Mouse (Mus musculus) layer of hippocampus, postnatal 14 days (tissue): ENCODE measurements around the gene Map3k14. TPM values are rescaled to one million over a fixed set of nuclear protein-coding genes. Genes with fewer than 3 reads are reported as not detected.
A peak's percentile ranks its signal among the peaks of the same experiment; 100 is the strongest.
"Not testable (repeated sequence)": the region's sequence is repeated elsewhere in the genome, so short reads cannot be mapped to it uniquely, and the experiment has no call there.

ENCODE experiments used
- DNase-seq, 2 experiments: peaks; one replicate each; pipeline ENCODE4 v3.0.0; 2021 to 2022; ENCODE audit warnings: low spot score in 2 of 2, mixed read lengths in 1 of 2
- long read RNA-seq, 2 experiments: library from polyadenylated mRNA; stranded (forward); transcript quantifications; one replicate each; pipeline ENCODE4 v2.0.0; 2021
- total RNA-seq, 2 experiments: library from RNA; stranded (reverse); gene quantifications; 2 replicates each; pipeline ENCODE4 v1.2.3; 2021

Map3k14 gene
- 1 to 10 TPM; 2.4 to 3.0 TPM for total RNA-seq
- long read RNA-seq, experiment 1, partial matches to known transcripts = 2 of 2 reads
- long read RNA-seq, experiment 1, other reads (novel, unspliced or antisense) = 0 of 2 reads
- long read RNA-seq, experiment 2 = 0 reads

DNA sequence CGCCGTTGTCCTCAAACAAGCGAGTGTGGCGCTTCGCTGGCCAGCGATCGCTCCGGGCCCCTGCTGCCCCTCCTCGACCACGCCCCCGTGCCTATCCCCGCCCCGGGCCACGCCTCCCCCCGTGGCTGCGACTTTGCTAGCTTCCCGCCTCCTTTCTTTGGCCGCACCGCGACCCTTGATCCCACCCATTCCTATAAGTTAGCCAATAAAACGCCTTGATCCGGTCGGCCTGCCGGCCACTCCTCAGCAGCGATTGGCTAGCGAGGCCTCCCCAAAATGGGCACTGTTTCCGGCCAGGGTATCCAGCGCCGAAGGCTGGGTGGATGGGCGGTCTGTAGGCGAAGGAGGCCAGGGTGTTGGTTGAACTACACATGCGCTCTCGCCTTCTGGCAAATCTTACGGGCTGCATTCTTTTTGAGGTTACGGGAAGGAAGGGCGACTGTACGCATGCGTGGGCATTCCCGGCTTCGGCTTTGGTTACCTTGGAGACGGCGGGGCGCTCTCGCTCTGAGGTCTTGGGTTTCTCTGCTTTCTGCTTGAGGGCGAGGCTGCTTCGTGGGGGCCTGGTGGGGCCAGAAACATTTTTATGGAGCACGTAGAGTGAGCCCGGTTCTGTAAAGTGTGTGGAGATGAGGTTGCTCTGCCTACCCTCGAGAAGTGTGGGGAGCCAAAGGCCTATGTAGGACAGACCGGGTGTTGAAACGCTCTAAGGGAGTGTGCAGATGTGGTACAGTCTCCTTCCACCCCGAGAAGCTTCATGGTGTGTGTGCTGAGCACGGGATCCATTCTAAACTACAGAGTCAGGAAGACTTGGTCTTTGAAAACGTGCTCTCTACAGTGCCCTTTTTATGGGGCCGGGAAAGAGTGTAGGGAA, at the start of gene Map3k14:
Gene Map3k14 (minus strand): TSS at position 127 of the 874 bp plus-strand sequence.
- peak; percentile 96 to 99 for DNase-seq

DNA sequence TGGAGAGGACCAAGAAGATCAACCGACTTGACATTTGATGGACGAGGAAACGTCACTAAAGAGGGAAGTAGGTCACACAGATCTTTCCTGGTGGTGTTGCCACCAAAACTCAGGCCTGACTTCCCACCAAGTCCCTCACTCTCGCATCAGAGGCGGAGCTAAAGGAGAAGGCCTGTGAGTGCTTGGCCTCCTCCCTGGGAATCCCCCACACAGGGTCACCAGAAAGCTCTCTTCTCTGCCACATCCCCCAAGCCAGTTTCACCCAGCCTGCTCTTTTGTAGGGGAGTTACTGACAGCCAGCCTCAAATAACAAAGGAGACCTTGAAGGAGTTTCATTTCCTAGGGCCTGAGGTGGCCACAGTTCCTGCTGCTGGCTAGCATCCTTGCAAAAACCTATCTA, 48.1 kb upstream of the Map3k14 start:
- DNase-seq = no peak

DNA sequence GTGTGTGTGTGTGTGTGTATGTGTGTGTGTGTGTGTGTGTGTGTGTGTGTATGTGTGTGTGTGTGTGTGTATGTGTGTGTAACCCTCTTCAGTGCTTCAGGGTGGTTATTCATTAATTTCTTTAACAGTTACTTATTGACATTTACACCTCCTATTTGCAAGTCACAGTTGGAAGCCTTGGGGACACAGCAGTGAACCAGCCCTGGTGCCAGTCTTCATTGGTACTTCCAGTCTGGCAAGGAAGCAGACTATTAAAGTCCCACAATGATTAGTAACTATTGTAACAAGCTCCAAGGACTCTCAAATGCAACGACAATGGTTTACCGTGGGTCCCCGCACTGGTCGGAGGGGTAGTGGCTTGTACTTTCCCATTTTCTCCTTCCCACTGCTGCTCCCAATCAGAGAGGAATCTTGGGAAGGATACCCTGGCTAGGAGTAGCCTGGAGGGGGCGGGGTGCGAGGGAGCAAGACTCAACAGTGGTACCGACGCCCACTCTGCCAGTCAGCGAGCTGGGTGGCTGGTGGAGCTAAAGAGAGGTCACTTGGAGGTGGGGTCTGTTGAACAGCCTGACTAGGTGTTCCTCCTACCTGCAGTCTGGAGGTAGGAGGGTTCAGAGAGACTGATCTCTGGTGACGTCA, 47.6 kb upstream of the Map3k14 start:
- DNase-seq = no peak

DNA sequence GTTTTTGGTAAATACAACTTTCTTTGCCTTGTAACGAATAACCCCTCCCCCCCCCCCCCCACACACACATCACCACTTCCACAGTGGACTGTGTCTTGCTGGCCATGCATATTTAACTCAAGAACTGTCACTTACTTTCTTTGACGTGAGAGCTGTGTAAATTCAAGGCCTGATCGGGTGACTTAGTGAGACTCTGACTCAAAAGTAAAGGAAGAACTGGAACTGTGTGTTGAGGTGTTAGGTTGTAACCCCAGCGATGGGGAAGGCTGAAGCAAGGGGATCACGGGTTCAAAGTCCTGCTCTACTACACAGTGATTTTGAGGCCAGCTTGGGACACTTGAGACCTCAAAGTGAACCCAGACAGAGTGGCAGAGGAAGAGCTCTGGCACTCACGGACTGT, 46.3 kb upstream of the Map3k14 start:
- DNase-seq = no peak

DNA sequence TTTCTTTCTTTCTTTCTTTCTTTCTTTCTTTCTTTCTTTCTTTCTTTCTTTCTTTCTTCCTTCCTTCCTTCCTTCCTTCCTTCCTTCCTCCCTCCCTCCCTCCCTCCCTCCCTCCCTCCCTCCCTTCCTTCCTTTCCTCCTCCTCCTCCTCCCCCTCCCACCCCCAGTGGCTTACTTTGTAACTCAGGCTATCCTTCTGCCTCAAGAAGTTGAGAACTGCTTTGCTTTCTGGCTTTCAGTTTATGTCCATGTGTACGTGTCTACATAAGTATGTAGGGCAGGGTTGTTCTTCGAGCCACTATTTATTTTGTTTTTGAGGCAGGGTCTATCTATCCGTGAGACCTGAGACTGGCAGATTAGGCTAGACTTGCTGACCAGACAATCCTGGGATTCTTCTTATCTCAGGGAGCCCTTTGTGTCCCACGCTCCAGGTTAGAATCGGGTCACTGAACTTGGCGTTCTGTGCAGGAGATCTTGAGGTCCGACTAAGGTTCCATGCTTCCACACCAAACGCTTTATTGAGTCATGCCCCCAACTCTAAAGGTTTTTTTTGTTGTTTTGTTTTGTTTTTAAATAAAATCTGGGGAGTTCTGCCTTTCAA, 45.5 kb upstream of the Map3k14 start:
- no peak for DNase-seq

DNA sequence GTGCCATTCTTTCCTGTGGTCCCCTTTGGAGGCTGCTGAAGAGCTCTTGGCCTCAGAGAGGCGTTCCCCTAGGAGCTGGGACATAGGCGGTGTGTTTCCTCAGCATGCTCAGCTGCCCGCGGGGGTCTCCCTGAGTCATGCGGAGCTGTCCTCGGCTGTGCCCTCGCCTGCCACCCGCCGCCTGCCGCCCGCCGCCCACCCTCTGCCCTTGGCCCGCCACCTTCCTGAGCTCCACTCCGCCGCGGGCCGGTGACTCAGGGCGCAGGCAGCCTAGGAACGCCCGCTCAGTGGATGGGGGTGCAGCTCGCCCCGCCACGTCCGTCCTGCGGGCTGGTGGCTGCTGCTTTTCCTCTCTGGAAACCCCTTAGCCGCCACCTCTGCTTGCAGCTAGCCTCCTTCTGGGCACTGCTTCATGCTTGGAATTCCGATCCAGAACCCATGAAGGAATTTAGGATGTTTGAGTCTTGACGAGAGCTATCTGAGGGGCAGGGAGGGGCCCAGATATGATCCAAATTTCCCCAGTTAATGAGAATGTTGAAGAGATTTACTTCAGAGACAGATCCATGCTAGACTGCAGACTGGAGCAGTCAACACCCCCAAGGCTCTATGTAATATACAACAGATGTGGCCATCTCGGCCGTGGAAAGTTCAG, 44.8 kb upstream of the Map3k14 start:
- DNase-seq = no peak

DNA sequence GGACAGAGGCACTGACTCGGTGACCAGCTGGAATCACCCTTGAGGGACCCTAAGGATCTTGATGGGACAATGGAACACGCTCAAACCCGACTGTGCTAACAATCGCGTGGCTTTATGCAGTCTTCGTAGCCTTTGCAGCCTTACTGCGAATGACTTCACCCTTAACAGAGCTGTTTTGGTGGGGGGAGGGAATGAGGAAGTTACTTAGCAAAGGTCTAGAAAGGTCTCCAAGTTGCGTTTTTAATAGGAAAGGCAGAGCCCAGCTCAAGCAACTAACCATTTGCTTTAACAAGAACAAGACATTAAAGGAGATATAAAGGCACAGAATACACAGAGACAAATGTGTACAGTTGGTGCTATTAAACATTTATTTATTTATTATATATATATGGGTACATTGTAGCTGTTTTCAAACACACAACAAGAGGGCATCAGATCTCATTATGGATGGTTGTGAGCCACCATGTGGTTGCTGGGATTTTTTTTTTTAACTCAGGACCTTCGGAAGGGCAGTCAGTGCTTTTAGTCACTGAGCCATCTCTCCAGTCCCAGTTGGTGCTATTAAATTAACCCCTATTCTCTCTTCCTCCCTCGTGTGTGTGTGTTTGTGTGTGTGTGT, 42.8 kb upstream of the Map3k14 start:
- no peak for DNase-seq

DNA sequence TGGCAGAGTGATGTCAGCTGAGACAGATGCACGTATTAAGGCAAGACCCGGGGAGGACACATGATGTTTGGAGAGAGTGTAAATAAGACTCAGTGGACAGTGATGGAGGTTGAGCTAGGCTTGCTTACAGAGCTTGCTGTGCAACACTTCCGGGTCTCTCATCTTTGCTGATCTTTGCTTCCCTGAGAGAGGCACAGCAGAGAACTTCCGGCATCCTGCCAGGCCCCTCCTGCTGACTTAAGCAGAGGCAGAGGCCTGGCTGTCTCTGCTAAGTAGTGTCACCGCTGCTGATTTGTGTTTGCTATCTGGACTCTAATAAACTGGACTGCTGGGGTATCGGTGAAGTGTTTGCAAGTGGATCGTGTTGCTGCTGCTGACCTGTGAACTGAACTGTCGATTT, 40.6 kb upstream of the Map3k14 start:
- DNase-seq = no peak

DNA sequence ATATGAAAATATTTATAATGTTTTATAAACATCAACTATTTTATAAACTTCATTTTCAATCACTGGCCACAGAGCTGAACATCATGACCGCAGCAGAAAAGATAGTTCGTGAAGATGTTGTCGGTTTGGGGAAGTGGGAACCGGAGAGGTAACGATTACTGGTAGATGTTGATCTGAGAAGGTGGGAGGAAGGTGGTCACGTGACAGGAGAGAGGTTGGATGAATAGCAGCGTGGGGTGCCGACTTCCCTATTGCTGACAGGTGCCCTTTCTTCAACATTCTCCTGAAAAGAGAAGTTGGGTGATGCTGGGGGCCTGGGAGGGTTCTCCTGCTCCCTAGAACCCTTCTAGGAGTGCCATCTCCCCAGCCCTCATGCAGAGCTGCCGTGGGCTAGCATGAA, 37.3 kb upstream of the Map3k14 start:
- DNase-seq = no peak

DNA sequence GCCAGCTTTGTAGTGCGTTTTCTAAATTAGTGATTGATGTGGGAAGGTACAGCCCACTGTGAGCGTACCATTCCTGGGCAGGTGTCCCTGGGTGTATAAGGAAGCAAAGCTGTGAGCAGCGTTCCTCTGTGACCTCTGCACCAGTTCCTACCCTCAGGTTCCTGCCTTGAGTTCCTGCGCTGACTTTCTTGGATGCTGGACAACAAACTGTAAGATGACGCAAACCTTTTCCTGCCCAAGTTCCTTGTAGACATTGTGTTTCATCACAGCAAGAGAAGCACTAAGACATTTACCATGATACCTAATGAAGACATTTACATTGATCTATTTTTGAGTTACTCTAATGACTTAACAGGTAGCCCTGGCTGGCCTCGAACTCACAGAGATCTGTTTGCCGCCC, 27.5 kb upstream of the Map3k14 start:
- DNase-seq = no peak

DNA sequence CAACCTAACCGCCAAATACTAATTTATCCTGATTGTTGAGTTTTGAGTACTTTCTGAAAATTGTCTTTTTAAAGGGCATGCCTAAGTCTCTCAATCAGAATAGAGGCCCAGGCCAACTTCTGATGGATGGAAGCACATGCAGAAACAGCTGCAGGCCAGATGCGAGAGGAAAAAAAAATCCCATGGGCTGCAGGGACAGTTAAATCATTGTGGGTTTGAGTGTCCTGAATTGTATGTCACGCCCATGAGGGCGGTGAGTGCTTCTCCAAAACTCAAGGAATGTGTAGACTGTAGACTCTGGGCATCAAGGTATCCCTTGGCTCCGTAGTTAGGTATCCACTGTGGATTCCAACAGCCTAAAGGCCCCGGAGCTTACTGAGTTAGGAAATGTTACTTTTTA, 26.8 kb upstream of the Map3k14 start:
- no peak for DNase-seq

DNA sequence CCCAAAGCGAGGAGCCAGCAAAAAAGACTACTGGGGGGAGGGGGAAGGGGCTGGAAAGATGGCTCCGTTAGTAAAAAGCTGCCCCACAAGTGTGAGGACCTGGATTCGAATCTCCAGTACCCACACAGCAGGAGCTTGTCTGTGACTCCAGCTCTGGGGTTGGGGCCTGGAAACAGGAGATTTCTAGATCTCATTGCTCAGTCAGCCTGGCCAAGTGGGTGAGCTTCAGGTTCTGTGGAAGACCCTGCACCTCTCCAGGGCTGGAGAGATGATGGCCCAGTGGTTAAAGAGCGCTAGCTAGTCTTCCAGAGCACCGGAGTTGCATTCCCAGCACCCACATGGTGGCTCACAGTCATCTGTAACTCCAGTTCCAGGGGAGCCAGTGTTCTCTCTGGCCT, 25.6 kb upstream of the Map3k14 start:
- DNase-seq = no peak

DNA sequence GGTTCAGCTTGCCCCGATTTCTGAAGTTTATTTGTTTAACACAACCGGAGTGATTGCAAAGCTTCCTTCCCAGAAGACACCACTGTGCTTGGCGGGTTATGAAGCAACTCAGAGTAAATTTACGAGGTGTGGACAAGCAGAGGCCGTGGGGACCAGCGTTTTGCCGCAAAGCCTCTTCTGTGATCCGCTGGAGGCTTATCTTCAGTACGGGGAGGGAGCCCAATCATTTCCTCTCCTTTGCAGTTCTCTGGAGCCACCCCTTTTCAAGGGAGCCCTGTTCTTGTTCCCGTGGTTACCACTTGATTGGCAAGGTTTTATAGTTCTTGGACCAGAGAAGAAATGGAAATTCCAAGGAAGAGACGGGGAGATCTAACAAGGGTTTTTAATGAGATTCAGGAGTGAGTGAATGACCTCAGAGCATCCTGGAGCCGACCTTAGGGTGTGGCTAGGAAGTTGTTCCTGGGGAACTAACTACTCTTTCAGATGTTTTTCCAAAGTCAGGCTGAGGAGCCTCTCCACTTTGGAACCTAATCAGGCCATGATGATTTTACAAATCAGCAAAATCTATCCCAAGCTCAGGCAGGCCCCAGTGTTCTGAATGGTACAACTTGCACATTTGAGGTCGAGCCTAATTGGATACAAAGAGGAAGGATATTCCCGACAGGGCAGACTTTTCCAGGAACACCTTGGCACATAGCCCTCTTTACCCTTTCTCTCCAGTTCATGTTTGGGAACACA, 25.0 kb upstream of the Map3k14 start:
- peak; percentile 5 to 42 for DNase-seq

DNA sequence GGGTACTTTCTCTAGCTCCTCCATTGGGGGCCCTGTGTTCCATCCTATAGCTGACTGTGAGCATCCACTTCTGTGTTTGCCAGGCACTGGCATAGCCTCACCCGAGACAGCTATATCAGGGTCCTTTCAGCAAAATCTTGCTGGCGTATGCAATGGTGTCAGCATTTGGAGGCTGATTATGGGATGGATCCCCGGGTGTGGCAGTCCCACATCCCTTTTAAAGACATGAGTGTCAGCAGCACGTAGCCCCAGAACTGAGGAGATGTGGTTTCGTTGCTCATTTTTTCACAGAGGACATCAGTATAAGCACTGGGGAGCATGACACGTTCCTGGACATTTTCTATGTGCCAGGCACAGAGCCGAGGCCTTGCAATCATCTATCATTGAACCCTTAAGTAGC, 23.6 kb upstream of the Map3k14 start:
- not testable (repeated sequence) for DNase-seq

DNA sequence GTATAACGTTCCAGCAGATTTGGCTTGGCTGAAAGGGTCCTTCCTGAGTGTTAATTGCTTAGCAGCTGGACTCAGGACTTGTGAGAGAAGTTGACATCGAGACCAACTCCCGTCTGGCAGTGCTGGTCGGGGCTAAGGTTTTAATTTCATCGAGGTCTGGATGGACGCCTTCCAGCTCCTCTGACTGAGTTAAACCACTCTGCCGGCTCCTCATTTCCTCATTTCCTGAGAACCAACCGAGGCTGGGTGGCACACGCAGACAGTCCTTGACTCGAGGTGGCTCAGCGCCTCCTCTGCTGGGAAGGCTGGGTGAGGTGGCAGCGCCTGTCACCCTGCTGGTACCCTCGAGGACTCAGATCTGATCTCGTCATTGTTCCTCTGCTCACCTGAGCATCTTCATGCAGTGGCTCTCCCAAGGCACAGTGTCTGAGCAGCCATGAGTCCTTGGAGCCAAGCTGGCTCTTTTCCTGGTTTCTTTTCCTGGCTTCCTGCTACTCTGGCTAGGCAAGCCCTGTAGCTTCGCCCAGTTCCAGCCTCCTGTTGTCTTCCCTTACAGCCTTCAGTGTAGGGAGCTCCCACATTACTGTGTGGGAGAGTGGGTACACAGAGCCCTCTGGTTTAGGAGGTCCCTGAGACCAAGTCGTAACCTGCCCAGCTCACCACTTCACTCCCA, 21.2 kb upstream of the Map3k14 start:
- DNase-seq = no peak

DNA sequence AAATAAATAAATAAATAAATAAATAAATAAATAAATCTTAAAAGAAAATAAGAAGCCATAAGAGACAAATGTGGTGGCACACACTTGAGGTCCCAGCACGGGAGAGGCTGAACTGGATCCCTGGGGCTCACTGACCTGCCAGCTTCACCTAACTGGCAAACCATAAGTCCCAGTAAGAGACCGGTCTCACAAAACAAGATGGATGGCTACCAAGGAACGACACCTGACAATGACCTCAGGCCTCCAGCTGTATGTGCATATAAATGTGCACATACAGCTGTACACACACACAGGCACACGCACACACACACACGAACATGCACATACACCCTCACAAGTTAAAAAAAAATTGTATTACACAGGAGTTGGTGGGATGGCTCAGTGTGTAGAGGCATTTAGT, 19.6 kb upstream of the Map3k14 start:
- DNase-seq = no peak

DNA sequence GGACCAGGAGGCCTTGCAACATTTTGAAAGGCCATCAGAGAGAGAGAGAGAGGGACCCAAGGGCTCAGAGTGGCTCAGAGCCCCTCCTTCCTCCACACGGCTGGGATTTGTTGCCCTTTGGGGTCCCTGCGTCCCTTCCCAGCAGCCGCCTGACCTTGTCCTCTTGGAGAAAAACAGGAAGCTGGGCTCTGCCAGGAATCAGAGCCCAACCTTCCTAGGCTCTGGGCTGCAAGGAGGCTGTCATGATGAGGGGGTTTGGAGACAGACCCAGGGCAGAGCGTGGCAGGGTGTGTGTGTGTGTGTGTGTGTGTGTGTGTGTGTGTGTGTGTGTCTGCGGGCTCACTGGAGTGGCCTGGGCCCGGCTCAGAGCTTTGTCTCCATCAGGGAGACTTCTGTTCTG, 18.7 kb upstream of the Map3k14 start:
- no peak for DNase-seq

DNA sequence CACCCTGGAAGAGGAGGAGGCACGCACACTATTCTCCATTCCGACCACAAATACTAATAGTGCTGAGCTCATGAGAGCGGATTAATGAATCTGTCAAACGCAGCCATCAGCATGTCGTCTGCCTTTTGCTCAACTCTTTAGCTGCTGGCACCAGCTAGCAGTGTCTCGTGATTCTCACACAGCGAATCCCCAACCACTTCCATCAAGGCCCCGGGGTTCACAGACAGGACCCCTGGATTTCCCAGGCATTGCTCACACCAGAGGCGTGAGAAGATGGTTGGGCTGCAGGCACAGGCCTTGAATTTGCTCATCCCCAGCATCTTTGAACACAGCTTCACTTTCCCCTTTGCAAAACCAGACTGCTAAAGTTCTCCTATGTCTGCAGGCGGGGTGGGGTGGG, 18.0 kb upstream of the Map3k14 start:
- no peak for DNase-seq

DNA sequence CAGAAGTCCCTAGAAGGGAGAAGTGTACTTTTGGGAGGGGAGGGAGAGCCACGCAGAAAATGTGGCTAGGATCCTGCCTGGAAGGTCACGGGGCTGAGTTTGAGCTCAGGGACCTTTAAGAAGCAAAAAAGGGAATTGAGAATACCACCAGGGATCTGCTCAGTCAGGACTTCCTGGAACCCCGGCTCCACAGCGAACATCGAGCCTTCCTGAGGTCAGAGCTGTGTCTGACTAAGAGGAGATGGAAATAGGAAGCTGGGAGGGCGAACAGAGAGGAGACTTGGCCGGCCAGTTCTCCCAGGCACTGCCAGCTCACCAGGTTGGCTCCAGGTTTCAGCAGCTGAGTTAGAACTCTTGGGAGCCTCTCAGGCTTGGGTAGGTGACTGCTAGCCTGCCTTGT, 14.5 kb upstream of the Map3k14 start:
- DNase-seq = no peak

DNA sequence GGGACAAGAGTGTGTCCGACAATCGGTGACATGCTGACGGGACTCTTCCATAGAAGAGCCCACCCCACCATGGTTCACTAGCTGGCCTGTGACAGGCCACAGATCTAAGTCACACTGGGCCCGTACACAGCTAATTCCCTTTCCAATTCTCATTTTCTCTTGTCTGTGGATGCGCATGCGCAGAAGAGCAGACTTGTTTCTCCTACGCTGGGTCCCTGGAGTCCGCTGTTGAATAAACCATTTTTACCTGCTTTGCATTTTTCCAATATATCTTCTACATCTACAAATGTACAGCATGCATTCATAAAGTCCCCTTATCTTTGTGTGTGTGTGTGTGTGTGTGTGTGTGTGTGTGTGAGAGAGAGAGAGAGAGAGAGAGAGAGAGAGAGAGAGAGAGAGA, 9.2 kb upstream of the Map3k14 start:
- no peak for DNase-seq
